Mouse (Mus musculus) urinary bladder, adult 18-20 months (tissue): ENCODE data around the gene Mill1.
"Not testable (repeated sequence)": the region's sequence is repeated elsewhere in the genome, so short reads cannot be mapped to it uniquely, and the experiment has no call there.

Experiments
- DNase-seq, 2 experiments: peaks; one replicate each; pipeline ENCODE4 v3.0.0; 2022; ENCODE audit warnings: low spot score in 2 of 2, mixed read lengths in 2 of 2

Gene Mill1

DNA sequence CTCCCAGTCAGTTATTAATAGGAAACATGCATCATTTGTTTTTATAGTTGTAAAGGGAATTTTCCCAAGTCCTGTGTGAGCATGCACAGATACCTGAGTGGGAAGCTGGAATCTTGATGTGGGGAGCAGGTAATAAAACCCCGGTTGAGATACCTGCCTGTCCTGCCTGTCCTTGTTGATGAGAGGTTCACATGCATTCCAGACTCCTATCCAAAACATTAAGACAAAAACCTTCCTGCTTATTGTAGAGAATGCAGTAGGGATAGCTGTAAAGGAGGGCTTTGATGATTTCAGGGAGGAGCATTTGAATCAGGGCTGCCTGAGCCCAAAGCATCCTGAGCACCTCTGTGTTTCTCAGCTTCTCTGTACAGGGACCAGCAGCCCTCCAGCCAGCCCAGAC, at the start of gene Mill1:
TSS of gene Mill1 (plus strand) at position 301 of the 400 bp plus-strand sequence.
- DNase-seq: no peak

DNA sequence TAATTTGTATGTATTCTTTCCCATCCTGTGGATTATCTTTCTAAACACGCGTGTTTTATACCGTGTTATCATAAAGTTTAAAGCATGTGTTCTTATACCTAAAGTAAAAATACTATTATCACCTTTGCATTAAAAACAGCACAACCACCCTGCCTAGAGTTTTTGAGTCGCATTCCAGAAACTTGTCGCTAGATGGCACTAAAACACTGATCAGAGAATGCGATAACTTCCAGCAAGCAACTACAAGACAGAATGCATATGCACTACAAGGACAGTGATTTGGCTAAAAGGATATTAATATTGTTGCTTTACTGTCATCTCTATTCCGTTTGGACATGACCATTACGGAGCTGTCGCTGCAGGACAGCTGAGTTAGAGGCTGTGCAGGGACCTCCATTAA, 34.2 kb upstream of the Mill1 start:
- DNase-seq: peak in 1 of 2 experiments; percentile 9

GRCm38 (mm10) chr7:18214699-18215098, 30.4 kb upstream of the Mill1 start:
- no peak for DNase-seq

- no peak for DNase-seq
Measured at GRCm38 (mm10) chr7:18238561-18238960, 6.6 kb upstream of the Mill1 start.

DNA sequence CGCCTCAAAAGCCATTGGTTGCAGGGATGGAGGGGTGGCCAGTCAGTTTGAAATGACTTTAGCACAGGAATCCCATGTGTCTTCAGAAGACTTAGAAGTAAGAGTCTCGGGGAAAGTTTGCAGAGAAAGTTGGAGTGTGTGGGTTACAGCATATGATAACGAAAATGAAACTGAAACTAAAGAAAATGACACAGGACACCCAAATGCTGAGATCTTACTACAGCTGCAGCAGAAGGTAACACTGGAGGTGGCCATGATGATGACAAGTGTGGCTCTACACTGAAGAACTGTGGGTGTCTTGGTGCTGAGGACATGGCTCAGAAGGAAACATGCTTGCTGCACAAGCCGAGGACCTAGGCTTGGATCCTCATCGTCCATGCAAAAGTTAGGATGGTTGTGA, 3.9 kb upstream of the Mill1 start:
- DNase-seq: no peak

GRCm38 (mm10) chr7:18243959-18244573, 1.1 kb upstream of the Mill1 start:
- not testable (repeated sequence) for DNase-seq

DNA sequence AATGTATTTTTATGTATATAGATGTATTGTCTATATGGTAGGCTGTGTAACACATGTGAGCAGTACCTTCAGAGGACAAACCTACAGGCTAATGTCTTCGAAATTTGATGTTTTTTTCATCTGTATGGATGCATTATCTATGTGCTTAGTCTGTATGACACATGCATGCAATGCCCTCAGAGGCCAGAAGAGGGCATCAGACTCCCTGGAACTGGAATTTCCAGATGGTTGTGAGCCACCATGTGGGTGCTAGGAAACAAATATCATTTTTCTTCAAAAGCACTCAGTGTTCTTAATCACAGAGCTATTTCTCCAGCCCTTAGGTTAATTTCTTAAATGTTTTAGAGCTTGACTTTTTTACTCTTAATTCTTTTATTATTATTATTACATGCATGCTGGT, 15.1 kb downstream of the Mill1 start:
- DNase-seq: no peak

- peak in 1 of 2 experiments; percentile 21 for DNase-seq
Measured at GRCm38 (mm10) chr7:18265089-18265488, 19.9 kb downstream of the Mill1 start.
